Mouse (Mus musculus): ENCODE measurements around the gene Uckl1. TPM values are rescaled to one million over a fixed set of nuclear protein-coding genes. Genes with fewer than 3 reads are reported as not detected.
A peak's percentile ranks its signal among the peaks of the same experiment; 100 is the strongest.

The Uckl1 gene
- total RNA-seq, 2 experiments from 2014 or later: 65.4 to 102 TPM

- 0 out of 2 replicates have a peak, but pooled peaks have one; percentile 13 for ATAC-seq (replicated peaks; ENCODE audit: low FRiP score, low TSS enrichment, poor library complexity, severe bottlenecking)
These were observed 6.9 kb upstream of the Uckl1 start, which contains the start of gene Prpf6 for GRCm38 (mm10) chr2:181591528-181592085. Prpf6 (plus strand) TSS chr2:181591868.

DNA sequence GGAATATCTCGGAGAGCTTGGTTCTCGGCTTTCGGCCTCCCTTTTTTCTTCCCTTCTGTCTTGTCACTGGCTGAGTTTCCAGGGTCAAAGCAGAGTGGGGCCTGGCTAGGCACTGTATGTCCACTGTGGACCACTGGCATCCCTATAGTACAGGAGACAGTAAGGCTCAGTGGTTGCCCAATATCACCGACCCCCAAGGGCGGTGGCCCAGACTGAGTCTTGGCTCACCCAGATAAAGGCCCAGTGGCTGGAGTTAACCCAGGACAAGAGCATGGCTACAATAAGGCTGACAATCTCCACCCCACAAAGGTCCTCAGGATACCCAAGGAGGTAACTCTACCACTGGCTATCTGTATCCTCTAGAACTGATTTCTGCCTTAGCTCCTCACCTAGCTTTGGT is 5.8 kb upstream of the Uckl1 start:
- ATAC-seq (replicated peaks; ENCODE audit: low FRiP score, low TSS enrichment, poor library complexity, severe bottlenecking): no peak

GRCm38 (mm10) chr2:181589732-181590105 is 5.0 kb upstream of the Uckl1 start:
- ATAC-seq (replicated peaks; ENCODE audit: low FRiP score, low TSS enrichment, poor library complexity, severe bottlenecking): no peak

- no peak for ATAC-seq (replicated peaks; ENCODE audit: low FRiP score, low TSS enrichment, poor library complexity, severe bottlenecking)
These were observed 4.5 kb upstream of the Uckl1 start for GRCm38 (mm10) chr2:181589011-181589731.

- no peak for ATAC-seq (replicated peaks; ENCODE audit: low FRiP score, low TSS enrichment, poor library complexity, severe bottlenecking)
These were observed 3.6 kb upstream of the Uckl1 start for GRCm38 (mm10) chr2:181588229-181588780.

DNA sequence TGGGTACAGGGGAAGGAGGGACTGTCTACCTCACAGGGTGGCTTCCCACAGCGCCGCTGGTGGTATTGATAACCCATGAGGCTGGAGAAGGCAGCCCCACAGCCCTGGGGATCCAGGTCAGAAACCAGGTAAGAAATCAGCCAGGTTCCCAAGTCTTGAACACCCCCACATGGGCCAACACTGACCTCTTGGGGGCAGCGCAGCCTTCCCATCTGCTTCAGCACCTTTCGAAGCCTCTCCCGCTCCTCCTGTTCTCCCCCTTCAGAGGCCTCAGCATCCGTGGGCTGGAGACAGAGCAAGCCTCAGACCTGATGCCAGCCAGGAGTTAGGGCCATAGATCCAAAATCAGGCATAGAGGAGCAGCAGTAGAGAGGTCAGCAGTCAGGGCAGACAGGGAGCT is 3.1 kb upstream of the Uckl1 start:
- ATAC-seq (replicated peaks; ENCODE audit: low FRiP score, low TSS enrichment, poor library complexity, severe bottlenecking): no peak

DNA sequence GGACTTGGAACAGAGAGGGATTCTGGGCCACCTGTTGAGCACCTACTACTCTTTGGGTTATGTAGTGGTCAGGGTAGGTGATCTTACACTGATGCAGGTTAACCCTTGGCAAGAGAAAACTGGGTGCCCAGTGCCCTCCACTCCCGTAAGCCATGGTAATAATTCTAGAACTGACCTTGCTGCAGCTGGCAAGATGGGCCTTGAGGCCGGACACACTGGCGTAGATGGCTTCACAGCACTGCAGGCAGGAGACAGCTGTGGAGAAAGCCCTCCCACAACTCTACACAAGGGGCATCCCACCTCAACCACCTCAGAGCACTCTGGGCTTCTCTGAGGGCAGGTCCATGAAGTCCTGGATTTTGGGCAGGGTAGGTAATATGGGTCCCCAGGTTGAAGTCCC is 1.4 kb upstream of the Uckl1 start:
- ATAC-seq (replicated peaks; ENCODE audit: low FRiP score, low TSS enrichment, poor library complexity, severe bottlenecking): no peak

DNA sequence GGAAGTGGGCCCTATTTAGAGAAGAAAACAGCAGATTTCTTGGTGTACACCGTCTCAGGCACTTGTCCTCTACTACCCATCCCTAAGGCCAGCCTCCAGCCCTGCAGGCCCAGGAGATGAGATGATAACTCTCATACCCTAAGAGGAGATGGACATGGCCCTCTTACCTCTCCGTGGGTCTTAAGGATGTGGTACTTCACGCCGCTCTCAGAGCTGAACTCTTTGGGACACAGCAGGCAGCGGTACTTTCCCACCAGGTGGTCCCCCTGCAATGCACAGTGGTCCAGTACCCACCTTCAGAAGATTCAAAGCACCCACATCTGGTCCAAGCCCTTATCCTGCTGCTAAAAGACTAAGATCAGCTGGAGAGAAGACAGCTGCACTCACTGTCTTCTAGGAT is 814 bp upstream of the Uckl1 start:
- no peak for ATAC-seq (replicated peaks; ENCODE audit: low FRiP score, low TSS enrichment, poor library complexity, severe bottlenecking)

- ATAC-seq (replicated peaks; ENCODE audit: low FRiP score, low TSS enrichment, poor library complexity, severe bottlenecking): no peak
These were observed 1.0 kb downstream of the Uckl1 start for GRCm38 (mm10) chr2:181583460-181584257.

DNA sequence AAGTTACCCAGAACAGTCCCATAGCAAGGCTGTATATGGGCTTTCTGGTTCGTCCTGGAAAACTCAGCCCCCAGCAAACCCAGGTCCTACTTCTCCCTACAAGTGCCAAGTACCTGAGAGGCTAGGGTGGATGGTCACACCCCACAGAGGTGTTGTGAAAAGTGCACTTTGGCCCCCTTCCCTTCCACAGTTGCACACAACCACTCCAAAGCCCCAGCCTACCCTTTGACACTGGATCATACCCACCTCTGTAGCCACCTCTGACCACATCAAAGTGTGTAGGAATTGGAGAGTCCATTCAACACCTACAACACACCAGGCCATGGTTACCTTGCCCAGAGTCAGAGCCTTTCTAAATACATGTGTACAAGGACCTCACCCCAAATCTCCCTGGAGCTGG is 1.8 kb downstream of the Uckl1 start:
- ATAC-seq (replicated peaks; ENCODE audit: low FRiP score, low TSS enrichment, poor library complexity, severe bottlenecking): no peak

GRCm38 (mm10) chr2:181582358-181582757 is 2.3 kb downstream of the Uckl1 start:
- ATAC-seq (replicated peaks; ENCODE audit: low FRiP score, low TSS enrichment, poor library complexity, severe bottlenecking): no peak

DNA sequence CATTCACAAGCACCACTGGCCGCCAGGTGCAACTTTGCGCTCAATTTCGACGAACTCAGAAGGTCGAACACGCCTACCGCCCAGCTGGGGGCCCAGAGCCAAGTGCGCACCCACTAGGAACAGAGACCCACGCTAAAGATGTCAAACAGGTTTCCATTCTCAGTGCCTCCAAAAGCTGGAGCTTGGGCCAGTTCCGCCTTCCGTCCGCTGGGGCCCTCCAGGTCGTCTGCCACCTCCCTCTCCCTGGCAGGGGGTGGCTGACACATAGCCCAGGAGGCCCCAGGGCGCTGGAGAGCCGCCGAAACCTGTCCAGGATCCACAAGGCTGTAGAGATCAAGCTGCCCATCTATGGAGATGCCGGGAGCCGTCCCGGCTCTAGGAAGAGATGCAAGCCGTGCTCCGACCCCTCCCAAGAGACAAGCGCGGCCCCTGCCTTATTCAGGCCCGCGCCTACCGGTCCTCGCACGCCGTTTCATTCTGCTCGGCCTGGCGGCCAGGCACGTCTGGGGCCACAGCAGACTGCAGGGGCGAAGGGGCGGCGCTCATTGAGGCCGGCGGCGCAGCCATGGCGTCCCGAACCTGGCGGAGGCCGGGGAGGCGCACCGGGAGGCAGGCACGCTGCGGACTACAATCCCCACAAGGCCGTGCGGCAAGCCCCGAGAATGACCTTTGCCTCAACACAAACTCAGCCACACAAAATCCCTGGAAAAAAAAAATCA is 3.1 kb downstream of the Uckl1 start:
- ATAC-seq (replicated peaks; ENCODE audit: low FRiP score, low TSS enrichment, poor library complexity, severe bottlenecking): peak; percentile 50

- peak; percentile 60 for ATAC-seq (replicated peaks; ENCODE audit: low FRiP score, low TSS enrichment, poor library complexity, severe bottlenecking)
These were observed 3.7 kb downstream of the Uckl1 start for GRCm38 (mm10) chr2:181581016-181581401.

GRCm38 (mm10) chr2:181580131-181580772 is 4.4 kb downstream of the Uckl1 start:
- ATAC-seq (replicated peaks; ENCODE audit: low FRiP score, low TSS enrichment, poor library complexity, severe bottlenecking): no peak

- no peak for ATAC-seq (replicated peaks; ENCODE audit: low FRiP score, low TSS enrichment, poor library complexity, severe bottlenecking)
These were observed 5.0 kb downstream of the Uckl1 start for GRCm38 (mm10) chr2:181579681-181580080.

- no peak for ATAC-seq (replicated peaks; ENCODE audit: low FRiP score, low TSS enrichment, poor library complexity, severe bottlenecking)
These were observed 5.7 kb downstream of the Uckl1 start for GRCm38 (mm10) chr2:181578790-181579618.

DNA sequence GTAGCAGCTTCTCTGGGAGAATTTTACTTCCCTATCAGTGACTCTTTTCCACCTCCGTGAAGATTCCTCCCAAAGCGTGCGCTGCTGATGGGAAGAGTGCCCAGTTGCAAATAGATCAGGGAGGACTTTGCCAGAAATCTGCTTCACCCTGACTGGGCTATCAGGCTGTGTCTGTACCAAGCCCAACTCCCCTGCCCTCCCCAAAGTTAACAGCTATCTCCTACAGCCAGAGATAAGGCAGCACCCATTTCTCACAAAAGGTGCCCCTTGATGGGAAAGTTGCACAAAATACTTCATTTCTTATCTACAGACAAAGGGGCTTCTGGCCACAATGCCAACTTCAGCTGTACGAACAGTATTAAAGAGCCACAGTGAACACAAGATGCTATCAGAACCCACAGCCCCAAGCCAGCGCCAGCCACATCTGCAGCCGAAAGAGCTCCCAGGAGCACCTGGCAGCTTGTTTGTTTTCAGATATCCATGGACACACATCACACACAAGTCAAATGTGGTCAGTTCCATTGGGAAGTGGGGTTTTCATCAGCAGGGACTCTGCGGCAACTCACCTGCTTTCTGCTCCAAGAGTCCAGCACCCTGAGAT is 6.6 kb downstream of the Uckl1 start:
- ATAC-seq (replicated peaks; ENCODE audit: low FRiP score, low TSS enrichment, poor library complexity, severe bottlenecking): peak; percentile 56

GRCm38 (mm10) chr2:181577126-181577525 is 7.6 kb downstream of the Uckl1 start:
- no peak for ATAC-seq (replicated peaks; ENCODE audit: low FRiP score, low TSS enrichment, poor library complexity, severe bottlenecking)
